Mouse (Mus musculus): Measurements from ENCODE around the gene Paics. TPM values are rescaled to one million over a fixed set of nuclear protein-coding genes. Genes with fewer than 3 reads are reported as not detected.
A peak's percentile ranks its signal among the peaks of the same experiment; 100 is the strongest.

Paics gene
- polyA plus RNA-seq, 1 experiment from 2014 or later = 181 TPM

DNA sequence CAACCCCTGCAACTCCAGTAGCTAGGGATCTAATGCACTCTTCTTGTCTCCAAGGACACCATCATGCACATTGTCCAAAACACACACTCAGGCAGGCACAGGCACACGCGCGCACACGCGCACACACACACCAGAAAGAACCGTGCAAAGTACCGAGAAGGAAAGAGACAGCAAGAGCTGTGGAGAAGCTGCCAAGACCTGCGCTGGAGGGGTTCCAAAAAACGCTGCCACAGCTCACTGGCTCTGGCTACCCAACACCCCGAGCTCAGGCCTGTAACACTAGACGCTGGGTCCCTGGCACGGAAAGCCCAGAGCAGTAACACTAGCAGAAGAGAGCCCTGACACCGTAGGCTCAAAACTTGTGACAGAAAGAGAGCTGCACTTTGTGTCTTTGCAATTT lies 27.7 kb upstream of the Paics start:
- Histone ChIP-seq H3K27me3 (ENCODE audit: control insufficient read depth, insufficient read depth, low read length) (no peaks in the 10 kb centered on the region), H3K4me3 (replicated peaks; ENCODE audit: low read depth, low read length) (no peak overlapping the region), H3K27ac (replicated peaks; ENCODE audit: low read depth, low read length) (no peak overlapping the region), H3K9me3 (ENCODE audit: control insufficient read depth, low read length) (no peaks in the 10 kb centered on the region), H3K4me2 (ENCODE audit: low read length) (no peak overlapping the region), H3K9ac (replicated peaks; ENCODE audit: low read length) (no peak overlapping the region), H3K4me1 (ENCODE audit: control insufficient read depth, insufficient read depth, low read length) (no peaks in the 10 kb centered on the region), H3K36me3 (ENCODE audit: control insufficient read depth, insufficient read depth, low read length) (peaks cover 22% of the 10 kb centered on the region)
- no peak for ATAC-seq (ENCODE audit: low FRiP score, low TSS enrichment)
- peak; percentile 21 for DNase-seq
- WGBS = 92% methylated on average over 13 of the region's 13 CpGs

DNA sequence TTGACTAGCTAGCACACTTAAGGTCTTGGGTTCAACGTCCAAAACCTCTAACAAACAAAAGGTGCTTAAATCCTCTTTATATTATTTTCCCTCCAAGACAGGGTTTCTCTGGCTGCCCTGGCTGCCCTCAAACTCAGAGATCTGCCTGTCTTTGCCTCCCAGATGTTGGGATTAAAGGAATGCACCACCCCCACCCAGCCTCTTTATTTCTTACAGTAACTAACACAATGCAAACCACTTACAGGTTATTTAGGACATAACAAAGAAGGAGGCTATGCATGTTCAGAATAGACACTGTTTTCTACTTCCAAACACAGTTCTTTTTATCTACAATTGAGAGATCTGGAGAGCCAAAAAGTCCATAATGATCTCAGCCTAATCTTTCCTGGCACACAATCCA lies 26.8 kb upstream of the Paics start:
- WGBS = 78% methylated on average over 1 of the region's 1 CpGs
- H3K27me3 ChIP-seq (ENCODE audit: control insufficient read depth, insufficient read depth, low read length) = no peaks in the 10 kb centered on the region
- H3K4me1 ChIP-seq (ENCODE audit: control insufficient read depth, insufficient read depth, low read length) = no peaks in the 10 kb centered on the region
- H3K9me3 ChIP-seq (ENCODE audit: control insufficient read depth, low read length) = no peaks in the 10 kb centered on the region
- peaks cover 22% of the 10 kb centered on the region for H3K36me3 ChIP-seq (ENCODE audit: control insufficient read depth, insufficient read depth, low read length)
- no peak overlapping the region for H3K4me2 ChIP-seq (ENCODE audit: low read length)
- H3K4me3 ChIP-seq (replicated peaks; ENCODE audit: low read depth, low read length) = no peak overlapping the region
- no peak for DNase-seq
- no peak overlapping the region for H3K9ac ChIP-seq (replicated peaks; ENCODE audit: low read length)
- no peak overlapping the region for H3K27ac ChIP-seq (replicated peaks; ENCODE audit: low read depth, low read length)
- no peak for ATAC-seq (ENCODE audit: low FRiP score, low TSS enrichment)

DNA sequence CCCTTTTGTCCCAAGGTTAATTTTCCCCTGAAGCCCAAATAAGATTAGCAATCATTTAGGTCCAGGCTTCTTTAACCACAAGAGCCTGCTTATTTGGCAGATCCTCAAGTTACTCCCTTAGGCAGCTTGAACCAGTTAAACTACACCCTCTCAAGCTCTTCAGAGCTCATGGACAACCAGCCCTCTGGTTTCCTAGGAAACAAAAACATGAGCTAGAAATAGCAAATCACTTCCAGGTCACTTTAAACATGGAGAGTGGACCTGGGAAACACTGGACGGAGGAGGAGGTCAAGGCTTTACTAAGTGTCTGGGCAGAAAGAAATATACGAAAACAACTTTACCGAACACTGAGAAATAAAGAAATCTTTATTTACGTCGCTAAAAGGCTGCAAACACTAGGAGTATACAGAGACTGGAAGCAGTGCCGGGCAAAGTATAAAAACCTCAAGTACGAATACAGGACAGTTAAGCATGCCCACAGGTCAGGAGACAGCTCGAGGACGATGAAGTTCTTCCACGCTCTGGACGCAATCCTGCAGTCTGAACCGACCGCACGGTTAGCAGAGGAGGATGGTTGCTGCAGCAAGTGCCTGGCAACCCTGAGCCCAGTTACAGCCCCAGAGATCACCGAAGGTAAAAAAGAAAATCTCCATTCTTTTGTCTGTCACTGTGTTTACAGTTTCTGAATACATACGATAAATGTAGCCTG lies 22.8 kb upstream of the Paics start:
- Histone ChIP-seq H3K4me3 (replicated peaks; ENCODE audit: low read depth, low read length) (no peak overlapping the region), H3K4me2 (ENCODE audit: low read length) (no peak overlapping the region), H3K9me3 (ENCODE audit: control insufficient read depth, low read length) (no peaks in the 10 kb centered on the region), H3K9ac (replicated peaks; ENCODE audit: low read length) (no peak overlapping the region), H3K27ac (replicated peaks; ENCODE audit: low read depth, low read length) (no peak overlapping the region), H3K36me3 (ENCODE audit: control insufficient read depth, insufficient read depth, low read length) (peaks cover 9% of the 10 kb centered on the region; the same call in 1 of the 2 replicates), H3K27me3 (ENCODE audit: control insufficient read depth, insufficient read depth, low read length) (no peaks in the 10 kb centered on the region), H3K4me1 (ENCODE audit: control insufficient read depth, insufficient read depth, low read length) (no peaks in the 10 kb centered on the region)
- DNase-seq = no peak
- 91% methylated on average over 16 of the region's 16 CpGs for WGBS
- no peak for ATAC-seq (ENCODE audit: low FRiP score, low TSS enrichment)

DNA sequence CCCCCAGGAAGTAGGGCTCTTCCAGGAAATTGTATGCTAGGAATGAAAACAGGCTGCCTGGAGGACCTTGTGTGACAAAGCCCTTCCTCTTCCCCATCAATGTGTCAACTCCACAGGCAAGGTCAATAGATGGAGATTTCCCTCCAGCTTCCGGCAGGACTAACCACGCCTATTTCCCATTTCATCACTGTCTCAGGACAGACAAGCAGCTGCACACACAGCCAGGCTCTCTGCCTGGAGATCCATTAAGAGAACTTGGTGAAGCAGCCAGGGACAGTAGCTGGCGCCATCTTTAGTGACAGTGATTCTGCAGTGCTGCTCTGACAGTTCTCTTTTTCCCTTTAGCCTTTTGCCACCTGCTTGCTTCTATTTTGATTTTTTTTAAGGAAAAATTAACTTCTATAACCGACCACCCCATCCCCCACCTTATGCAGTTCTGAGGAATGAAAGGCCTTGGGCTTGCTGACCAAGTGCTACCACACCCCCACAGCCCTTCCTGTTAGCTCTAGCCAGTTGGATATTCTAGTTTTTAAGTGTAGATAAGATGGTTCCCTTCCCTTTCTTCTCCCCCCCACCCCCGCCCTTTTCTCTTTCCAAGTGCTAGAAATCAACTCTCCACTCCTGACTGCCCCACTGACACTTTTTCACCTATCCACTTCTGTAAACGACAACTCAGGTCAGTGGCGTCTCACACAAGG lies 21.8 kb upstream of the Paics start:
- no peak overlapping the region for H3K9ac ChIP-seq (replicated peaks; ENCODE audit: low read length)
- no peak for DNase-seq
- ATAC-seq (ENCODE audit: low FRiP score, low TSS enrichment) = no peak
- 86% methylated on average over 7 of the region's 7 CpGs for WGBS
- no peaks in the 10 kb centered on the region for H3K27me3 ChIP-seq (ENCODE audit: control insufficient read depth, insufficient read depth, low read length)
- no peak overlapping the region for H3K27ac ChIP-seq (replicated peaks; ENCODE audit: low read depth, low read length)
- H3K4me3 ChIP-seq (replicated peaks; ENCODE audit: low read depth, low read length) = no peak overlapping the region
- peaks cover 9% of the 10 kb centered on the region; the same call in 1 of the 2 replicates for H3K36me3 ChIP-seq (ENCODE audit: control insufficient read depth, insufficient read depth, low read length)
- H3K4me1 ChIP-seq (ENCODE audit: control insufficient read depth, insufficient read depth, low read length) = no peaks in the 10 kb centered on the region
- no peak overlapping the region for H3K4me2 ChIP-seq (ENCODE audit: low read length)
- no peaks in the 10 kb centered on the region for H3K9me3 ChIP-seq (ENCODE audit: control insufficient read depth, low read length)

DNA sequence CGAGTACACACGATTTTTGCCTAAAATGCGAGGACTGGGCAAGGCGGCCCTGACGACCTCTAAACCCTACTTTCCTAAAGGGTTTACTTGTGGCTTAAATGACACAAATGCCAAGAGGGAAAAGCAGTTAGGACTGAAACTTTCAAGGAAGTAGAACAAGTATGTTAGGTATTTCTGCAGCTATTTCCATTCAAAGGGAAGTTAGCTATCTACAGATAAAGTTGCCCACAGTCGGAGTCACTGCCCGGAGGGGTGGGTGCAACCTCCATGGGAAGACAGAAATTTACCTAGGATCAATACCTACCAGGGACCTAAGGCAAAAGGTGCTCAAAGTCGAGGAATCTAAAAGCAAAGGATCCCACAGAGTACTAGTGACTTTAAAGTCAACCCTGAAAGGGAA lies 11.4 kb upstream of the Paics start:
- 97% methylated on average over 8 of the region's 8 CpGs for WGBS
- ATAC-seq (ENCODE audit: low FRiP score, low TSS enrichment) (no peak), DNase-seq (no peak)
- H3K4me3 ChIP-seq (replicated peaks; ENCODE audit: low read depth, low read length) = no peak overlapping the region
- H3K9ac ChIP-seq (replicated peaks; ENCODE audit: low read length) = no peak overlapping the region
- no peak overlapping the region for H3K4me2 ChIP-seq (ENCODE audit: low read length)
- H3K9me3 ChIP-seq (ENCODE audit: control insufficient read depth, low read length) = no peaks in the 10 kb centered on the region
- H3K4me1 ChIP-seq (ENCODE audit: control insufficient read depth, insufficient read depth, low read length) = no peaks in the 10 kb centered on the region
- no peaks in the 10 kb centered on the region for H3K27me3 ChIP-seq (ENCODE audit: control insufficient read depth, insufficient read depth, low read length)
- H3K27ac ChIP-seq (replicated peaks; ENCODE audit: low read depth, low read length) = no peak overlapping the region
- H3K36me3 ChIP-seq (ENCODE audit: control insufficient read depth, insufficient read depth, low read length) = no peaks in the 10 kb centered on the region

DNA sequence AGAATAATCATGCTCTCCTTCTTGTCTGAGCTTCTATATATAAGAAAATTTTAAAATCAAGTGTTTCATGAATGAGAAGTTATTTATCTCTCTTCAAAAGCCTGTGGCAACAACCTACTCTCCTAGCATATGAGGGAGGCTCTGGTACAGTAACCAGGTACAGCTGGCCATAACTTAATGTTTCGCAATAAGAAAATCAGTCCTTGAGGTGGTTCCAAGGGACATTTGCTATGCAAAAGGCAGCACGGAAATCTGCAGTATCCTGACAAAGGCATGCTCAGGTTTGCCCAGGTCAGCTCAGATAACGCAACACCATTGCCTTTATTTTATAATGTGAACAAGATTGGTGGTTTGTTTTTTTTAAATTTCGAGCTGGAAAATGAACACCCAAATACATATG lies 9.1 kb upstream of the Paics start:
- Histone ChIP-seq H3K36me3 (ENCODE audit: control insufficient read depth, insufficient read depth, low read length) (no peaks in the 10 kb centered on the region), H3K27ac (replicated peaks; ENCODE audit: low read depth, low read length) (no peak overlapping the region), H3K27me3 (ENCODE audit: control insufficient read depth, insufficient read depth, low read length) (no peaks in the 10 kb centered on the region), H3K4me3 (replicated peaks; ENCODE audit: low read depth, low read length) (no peak overlapping the region), H3K4me2 (ENCODE audit: low read length) (no peak overlapping the region), H3K4me1 (ENCODE audit: control insufficient read depth, insufficient read depth, low read length) (no peaks in the 10 kb centered on the region), H3K9ac (replicated peaks; ENCODE audit: low read length) (no peak overlapping the region), H3K9me3 (ENCODE audit: control insufficient read depth, low read length) (no peaks in the 10 kb centered on the region)
- no peak for ATAC-seq (ENCODE audit: low FRiP score, low TSS enrichment)
- WGBS = 90% methylated on average over 4 of the region's 4 CpGs
- DNase-seq = no peak

DNA sequence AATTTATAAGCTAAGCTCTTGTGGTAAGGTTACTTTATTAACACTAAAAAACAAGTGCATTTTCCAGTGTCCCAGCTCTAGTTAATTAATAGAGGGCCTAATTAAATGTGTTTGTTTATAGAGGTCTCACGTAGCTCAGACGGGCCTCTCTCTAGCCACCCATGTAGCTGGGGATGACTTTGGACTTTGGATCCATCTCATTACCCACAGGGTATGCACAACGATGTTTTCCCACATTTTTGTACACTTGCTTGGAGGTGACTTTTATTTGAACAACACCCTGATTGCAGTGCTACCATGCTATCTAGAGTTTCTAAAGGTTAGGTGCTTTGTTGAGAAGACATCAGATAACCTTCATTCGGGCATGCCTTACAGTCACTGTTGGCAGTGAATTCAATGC lies 8.6 kb upstream of the Paics start:
- H3K27ac ChIP-seq (replicated peaks; ENCODE audit: low read depth, low read length) = no peak overlapping the region
- DNase-seq (no peak), ATAC-seq (ENCODE audit: low FRiP score, low TSS enrichment) (no peak)
- H3K27me3 ChIP-seq (ENCODE audit: control insufficient read depth, insufficient read depth, low read length) = no peaks in the 10 kb centered on the region
- H3K36me3 ChIP-seq (ENCODE audit: control insufficient read depth, insufficient read depth, low read length) = no peaks in the 10 kb centered on the region
- 93% methylated on average over 4 of the region's 4 CpGs for whole genome bisulfite sequencing
- H3K4me1 ChIP-seq (ENCODE audit: control insufficient read depth, insufficient read depth, low read length) = no peaks in the 10 kb centered on the region
- no peak overlapping the region for H3K4me2 ChIP-seq (ENCODE audit: low read length)
- no peaks in the 10 kb centered on the region for H3K9me3 ChIP-seq (ENCODE audit: control insufficient read depth, low read length)
- no peak overlapping the region for H3K4me3 ChIP-seq (replicated peaks; ENCODE audit: low read depth, low read length)
- H3K9ac ChIP-seq (replicated peaks; ENCODE audit: low read length) = no peak overlapping the region

DNA sequence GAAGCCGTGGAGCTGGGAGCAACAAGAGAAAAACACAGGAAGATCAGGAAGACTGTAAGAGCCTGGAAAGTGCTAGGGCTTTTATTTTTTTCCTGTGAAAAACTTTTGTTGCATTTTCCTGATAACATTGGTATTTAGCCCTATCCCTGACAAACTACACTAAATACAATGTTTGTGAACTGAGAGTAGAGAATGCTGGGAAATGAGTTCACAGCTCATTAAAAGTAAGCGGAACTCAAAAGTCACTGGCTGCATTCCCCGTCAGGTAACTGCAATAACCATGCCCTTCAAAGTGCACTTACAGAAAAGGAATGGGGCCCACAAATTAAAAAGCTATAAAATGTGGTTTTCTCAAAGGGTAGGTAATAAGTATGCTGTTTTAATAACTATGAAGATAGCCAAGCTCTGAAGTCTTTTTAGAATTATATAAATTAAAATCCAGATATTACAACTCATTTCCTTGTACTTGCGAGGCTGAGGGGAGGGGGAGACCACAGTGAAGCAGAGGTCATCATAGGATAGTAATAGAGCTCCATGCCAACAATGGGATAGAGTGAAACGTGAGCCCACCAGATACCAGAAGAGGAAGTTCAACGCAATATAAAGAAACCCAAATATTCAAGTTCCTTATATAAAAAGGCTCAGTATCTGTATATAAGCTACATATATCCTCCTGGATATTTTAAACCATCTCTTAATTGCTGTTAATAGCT lies 6.0 kb upstream of the Paics start:
- Histone ChIP-seq H3K9me3 (ENCODE audit: control insufficient read depth, low read length) (no peaks in the 10 kb centered on the region), H3K4me2 (ENCODE audit: low read length) (no peak overlapping the region), H3K4me1 (ENCODE audit: control insufficient read depth, insufficient read depth, low read length) (peaks cover 6% of the 10 kb centered on the region), H3K4me3 (replicated peaks; ENCODE audit: low read depth, low read length) (no peak overlapping the region), H3K27me3 (ENCODE audit: control insufficient read depth, insufficient read depth, low read length) (no peaks in the 10 kb centered on the region), H3K36me3 (ENCODE audit: control insufficient read depth, insufficient read depth, low read length) (no peaks in the 10 kb centered on the region), H3K27ac (replicated peaks; ENCODE audit: low read depth, low read length) (no peak overlapping the region), H3K9ac (replicated peaks; ENCODE audit: low read length) (no peak overlapping the region)
- DNase-seq (no peak), ATAC-seq (ENCODE audit: low FRiP score, low TSS enrichment) (no peak)
- 82% methylated on average over 6 of the region's 6 CpGs for WGBS
